Mouse (Mus musculus) embryonic facial prominence, embryonic 15.5 days (tissue): ENCODE data around the gene Zdhhc4. TPM values are rescaled to one million over a fixed set of nuclear protein-coding genes. Genes with fewer than 3 reads are reported as not detected.

Experiments
- ATAC-seq: fragments of 200-750 bp; cut with Nextera tagmentation; 2 replicates; pipeline ENCODE4 v1.8.0; 2017; ENCODE audit warnings: low read depth, moderate TSS enrichment; ENCODE audit not compliant: insufficient number of reproducible peaks, low FRiP score, low TSS enrichment
- H3K27ac ChIP-seq: fragments of 300-500 bp; sonication (generic); replicated peaks from 2 replicates; pipeline ENCODE4 v1.5.1; 2015; ENCODE audit warnings: mild to moderate bottlenecking, inconsistent platforms
- H3K27me3 ChIP-seq: fragments of 300-500 bp; sonication (generic); 2 replicates; pipeline ENCODE4 v1.6.1; 2015; ENCODE audit warnings: inconsistent platforms
- H3K36me3 ChIP-seq: fragments of 300-500 bp; sonication (generic); 2 replicates; pipeline ENCODE4 v1.6.1; 2015; ENCODE audit warnings: mild to moderate bottlenecking, inconsistent platforms
- H3K4me1 ChIP-seq: fragments of 300-500 bp; sonication (generic); 2 replicates; pipeline ENCODE4 v1.6.1; 2015; ENCODE audit warnings: inconsistent platforms
- H3K4me2 ChIP-seq: fragments of 300-500 bp; sonication (generic); replicated peaks from 2 replicates; pipeline ENCODE4 v1.6.1; 2015; ENCODE audit warnings: mild to moderate bottlenecking, inconsistent platforms
- H3K4me3 ChIP-seq: fragments of 300-500 bp; sonication (generic); replicated peaks from 2 replicates; pipeline ENCODE4 v1.5.1; 2015; ENCODE audit warnings: mild to moderate bottlenecking, inconsistent platforms
- H3K9ac ChIP-seq: fragments of 300-500 bp; sonication (generic); 2 replicates; pipeline ENCODE4 v1.6.1; 2015; ENCODE audit warnings: inconsistent platforms
- H3K9me3 ChIP-seq: fragments of 300-500 bp; sonication (generic); replicated peaks from 2 replicates; pipeline ENCODE4 v1.6.1; 2016; ENCODE audit warnings: inconsistent platforms
- WGBS: fragments of 180-500 bp; shearing (Covaris S2); methylation state at CpG from one replicate; pipeline ENCODE4 v1.1.7; 2015; 5-methylcytosine and 5-hydroxymethylcytosine counted together
- polyA plus RNA-seq: library from polyadenylated mRNA; unstranded; fragments of >200 nt; fragmentation: Nextera tagmentation; extraction: Ambion mirVana; gene quantifications from 2 replicates; pipeline ENCODE4 v1.2.1, GENCODE M21; 2015

Zdhhc4 gene
- polyA plus RNA-seq, 1 experiment from 2014 or later, result 77.8 TPM

DNA sequence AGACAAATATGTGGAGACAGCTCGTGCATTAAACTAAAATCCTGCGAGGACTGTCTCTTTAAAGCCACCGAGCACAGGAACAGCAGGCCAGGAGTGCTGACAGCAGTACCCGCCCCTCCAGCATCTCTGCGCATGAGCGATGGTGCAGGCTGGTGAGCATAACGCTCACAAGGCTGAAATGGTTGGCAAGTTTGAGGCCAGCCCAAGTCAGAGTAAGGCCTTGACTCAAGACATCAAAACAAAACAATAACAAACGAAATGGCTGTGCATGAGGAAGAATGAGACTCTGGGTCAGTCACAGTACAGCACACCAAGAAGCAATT lies 11.8 kb downstream of the Zdhhc4 start:
- no peak overlapping the region for H3K9ac ChIP-seq

DNA sequence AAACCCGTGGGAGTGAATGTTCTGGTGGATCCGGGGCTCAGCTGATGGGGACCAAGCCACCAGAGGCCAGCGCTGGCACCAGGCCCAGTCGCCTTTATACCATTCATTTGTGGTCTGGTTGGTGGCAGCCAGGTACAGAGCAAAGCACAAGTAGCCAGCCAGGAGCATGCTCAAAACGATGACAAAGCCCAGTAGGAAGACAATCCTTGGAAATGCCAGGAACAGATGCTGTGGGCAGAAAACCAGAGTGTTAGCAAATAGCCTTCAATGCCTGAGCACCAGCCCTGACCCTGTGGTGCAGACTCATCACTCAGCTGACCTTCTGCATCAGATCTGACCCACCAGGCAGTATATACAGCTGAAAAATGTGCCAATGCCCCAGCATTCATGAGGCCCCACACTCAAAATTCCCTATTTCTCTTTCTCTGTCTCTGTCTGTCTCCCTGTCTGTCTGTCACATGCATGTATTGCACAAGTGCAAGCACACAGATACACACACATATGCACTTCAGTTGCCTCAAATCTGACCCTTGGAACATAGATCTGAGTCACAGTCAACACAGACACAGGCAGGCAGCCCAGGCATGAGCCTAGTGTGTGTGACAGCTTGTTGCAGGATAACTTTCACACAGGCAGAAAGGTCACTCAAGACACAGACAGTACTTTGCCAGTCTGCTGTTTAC lies 12.3 kb downstream of the Zdhhc4 start:
- Histone ChIP-seq H3K4me2 (no peak overlapping the region), H3K27me3 (no peaks in the 10 kb centered on the region), H3K4me1 (peaks cover 16% of the 10 kb centered on the region), H3K27ac (no peak overlapping the region), H3K4me3 (no peak overlapping the region), H3K9me3 (no peaks in the 10 kb centered on the region), H3K9ac (no peak overlapping the region), H3K36me3 (peaks cover 66% of the 10 kb centered on the region)
- ATAC-seq, result no peak
- WGBS, result 88% methylated on average over 5 of the region's 5 CpGs

More for the DNA sequence above, 11.8 kb downstream of the Zdhhc4 start:
- ATAC-seq, result no peak
- H3K27ac ChIP-seq, result no peak overlapping the region
- H3K4me3 ChIP-seq, result no peak overlapping the region
- H3K4me1 ChIP-seq, result peaks cover 16% of the 10 kb centered on the region
- H3K9me3 ChIP-seq, result no peaks in the 10 kb centered on the region
- WGBS, result 86% methylated on average over 8 of the region's 8 CpGs
- peaks cover 67% of the 10 kb centered on the region for H3K36me3 ChIP-seq
- H3K27me3 ChIP-seq, result no peaks in the 10 kb centered on the region
- H3K4me2 ChIP-seq, result no peak overlapping the region

DNA sequence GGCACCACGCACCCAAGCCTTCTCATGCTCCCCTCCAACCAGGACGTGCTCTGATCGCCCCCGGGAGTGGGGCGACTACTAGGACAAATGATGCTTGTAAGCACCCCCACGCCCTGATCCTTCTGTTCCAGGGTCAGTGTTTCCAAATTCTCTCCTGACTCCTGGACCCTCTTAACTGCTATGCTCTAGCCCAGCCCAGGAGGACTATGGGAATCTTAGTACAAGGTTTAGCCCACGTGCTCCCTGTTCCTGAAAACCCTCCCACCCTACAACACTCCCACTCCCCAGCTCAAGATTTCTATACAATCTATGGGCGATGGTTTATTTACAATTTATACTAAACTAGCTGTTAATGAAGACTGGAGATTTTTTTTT lies 13.6 kb downstream of the Zdhhc4 start:
- ATAC-seq, result no peak
- peak overlapping the region; percentile 50 for H3K4me2 ChIP-seq
- H3K9me3 ChIP-seq, result no peaks in the 10 kb centered on the region
- H3K4me3 ChIP-seq, result peak overlapping the region; percentile 91
- no peak overlapping the region; the same call in 1 of the 2 replicates for H3K9ac ChIP-seq
- H3K36me3 ChIP-seq, result peaks cover 66% of the 10 kb centered on the region
- no peaks in the 10 kb centered on the region for H3K27me3 ChIP-seq
- WGBS, result 12% methylated on average over 8 of the region's 8 CpGs
- H3K4me1 ChIP-seq, result peaks cover 16% of the 10 kb centered on the region
- H3K27ac ChIP-seq, result no peak overlapping the region

DNA sequence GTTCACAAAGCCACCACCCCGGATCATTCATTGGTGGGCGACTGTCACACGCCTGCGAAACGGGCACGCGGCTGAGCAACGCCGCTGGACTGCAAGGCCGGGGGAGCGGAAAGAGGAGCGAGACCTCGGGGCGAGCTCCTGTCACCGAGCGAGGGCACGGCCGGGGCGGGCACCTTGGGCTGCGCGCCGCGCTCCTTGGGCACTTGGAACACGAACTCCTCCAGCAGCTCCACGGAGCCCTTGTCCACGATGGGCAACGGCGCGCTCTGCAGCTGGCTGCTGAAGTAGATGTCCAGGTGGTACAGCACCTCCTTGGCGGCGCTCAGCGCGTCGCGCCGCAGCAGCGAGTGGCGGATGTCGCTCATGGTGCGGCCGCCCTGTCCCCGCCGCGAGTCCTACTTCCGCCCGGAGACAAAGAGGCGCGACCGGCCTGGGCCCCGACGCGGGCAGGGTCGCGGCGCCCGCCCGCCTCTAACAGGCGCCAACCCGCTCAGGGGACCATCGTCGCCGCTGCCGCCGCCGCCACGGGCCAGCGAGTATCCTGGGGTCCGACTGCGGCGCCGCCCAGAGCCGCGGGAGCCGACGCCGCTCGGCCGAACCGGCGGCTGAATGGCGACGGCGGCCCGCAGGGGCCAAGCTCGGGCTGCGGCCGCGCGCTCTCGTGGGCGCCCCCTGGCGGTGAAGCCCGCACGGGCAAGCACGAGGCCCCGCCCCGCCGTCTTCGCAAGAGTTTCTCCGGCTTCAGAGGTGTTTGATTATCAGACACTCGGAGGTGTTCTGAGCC lies 14.1 kb downstream of the Zdhhc4 start, which contains the start of gene E130309D02Rik:
TSS of gene E130309D02Rik (minus strand) at position 631 of the 784 bp plus-strand sequence.
- Histone ChIP-seq H3K9me3 (no peaks in the 10 kb centered on the region), H3K36me3 (peaks cover 66% of the 10 kb centered on the region), H3K4me3 (peak within 1 kb of the TSS; percentile 91), H3K27ac (peak within 1 kb of the TSS; percentile 88), H3K9ac (peak within 1 kb of the TSS; percentile 83), H3K4me1 (peaks cover 16% of the 10 kb centered on the region), H3K4me2 (peak within 1 kb of the TSS; percentile 80), H3K27me3 (no peaks in the 10 kb centered on the region)
- 0% methylated on average over 87 of the region's 101 CpGs for WGBS
- peak; percentile 85 for ATAC-seq

GRCm38 (mm10) chr5:143314183-143314729 lies 14.8 kb downstream of the Zdhhc4 start:
- Histone ChIP-seq H3K4me1 (peaks cover 20% of the 10 kb centered on the region), H3K4me2 (peak overlapping the region; percentile 80), H3K27me3 (no peaks in the 10 kb centered on the region), H3K27ac (no peak overlapping the region; the same call in 1 of the 2 replicates), H3K4me3 (peak overlapping the region; percentile 91), H3K9ac (peak overlapping the region; percentile 83), H3K9me3 (no peaks in the 10 kb centered on the region), H3K36me3 (peaks cover 66% of the 10 kb centered on the region)
- no peak for ATAC-seq
- WGBS, result 2% methylated on average over 16 of the region's 16 CpGs

DNA sequence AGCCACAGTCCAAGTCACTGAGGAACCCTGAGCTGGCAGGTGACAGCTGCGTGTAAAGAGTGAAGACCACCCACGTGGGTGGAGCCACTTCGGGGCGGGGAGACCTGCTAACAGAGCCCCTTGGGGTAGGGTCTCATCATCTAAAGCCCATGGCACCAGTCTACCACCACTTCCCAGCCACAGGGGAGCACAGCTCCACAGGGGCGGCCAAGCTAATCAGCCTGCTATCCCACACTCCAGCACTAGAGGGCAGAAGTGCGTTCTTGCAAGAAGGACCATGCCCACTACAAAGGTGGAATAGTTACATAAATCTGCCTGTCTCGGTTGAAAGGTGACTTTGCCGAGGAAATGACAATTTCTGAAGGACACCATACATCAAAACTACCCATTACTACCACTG lies 17.2 kb downstream of the Zdhhc4 start:
- peaks cover 66% of the 10 kb centered on the region for H3K36me3 ChIP-seq
- no peak overlapping the region for H3K4me2 ChIP-seq
- ATAC-seq, result 0 out of 2 replicates have a peak, but pooled peaks have one; percentile 1
- WGBS, result 65% methylated on average over 8 of the region's 8 CpGs
- H3K4me1 ChIP-seq, result peaks cover 20% of the 10 kb centered on the region
- H3K27ac ChIP-seq, result no peak overlapping the region
- H3K27me3 ChIP-seq, result no peaks in the 10 kb centered on the region
- H3K9me3 ChIP-seq, result no peaks in the 10 kb centered on the region
- no peak overlapping the region for H3K9ac ChIP-seq
- H3K4me3 ChIP-seq, result no peak overlapping the region

- Histone ChIP-seq H3K27me3 (no peaks in the 10 kb centered on the region), H3K4me2 (no peak overlapping the region), H3K9ac (no peak overlapping the region), H3K4me1 (peaks cover 17% of the 10 kb centered on the region), H3K27ac (no peak overlapping the region), H3K9me3 (no peaks in the 10 kb centered on the region), H3K36me3 (peaks cover 74% of the 10 kb centered on the region), H3K4me3 (no peak overlapping the region)
- ATAC-seq, result no peak
- WGBS, result 91% methylated on average over 7 of the region's 7 CpGs
Observed at GRCm38 (mm10) chr5:143309916-143310315, 19.1 kb downstream of the Zdhhc4 start.

- Histone ChIP-seq H3K36me3 (peaks cover 82% of the 10 kb centered on the region), H3K9ac (no peak overlapping the region), H3K4me1 (peaks cover 12% of the 10 kb centered on the region), H3K27me3 (no peaks in the 10 kb centered on the region), H3K4me3 (no peak overlapping the region), H3K27ac (no peak overlapping the region), H3K9me3 (no peaks in the 10 kb centered on the region), H3K4me2 (no peak overlapping the region)
- ATAC-seq, result no peak
- WGBS, result 95% methylated on average over 5 of the region's 5 CpGs
Observed at GRCm38 (mm10) chr5:143308825-143309224, 20.2 kb downstream of the Zdhhc4 start.

GRCm38 (mm10) chr5:143304251-143304650 lies 24.8 kb downstream of the Zdhhc4 start:
- H3K4me1 ChIP-seq, result no peaks in the 10 kb centered on the region
- no peak overlapping the region for H3K4me3 ChIP-seq
- no peak overlapping the region for H3K9ac ChIP-seq
- ATAC-seq, result no peak
- H3K27ac ChIP-seq, result no peak overlapping the region
- peaks cover 95% of the 10 kb centered on the region for H3K36me3 ChIP-seq
- no peak overlapping the region for H3K4me2 ChIP-seq
- WGBS, result 93% methylated on average over 7 of the region's 7 CpGs
- no peaks in the 10 kb centered on the region for H3K27me3 ChIP-seq
- H3K9me3 ChIP-seq, result no peaks in the 10 kb centered on the region

DNA sequence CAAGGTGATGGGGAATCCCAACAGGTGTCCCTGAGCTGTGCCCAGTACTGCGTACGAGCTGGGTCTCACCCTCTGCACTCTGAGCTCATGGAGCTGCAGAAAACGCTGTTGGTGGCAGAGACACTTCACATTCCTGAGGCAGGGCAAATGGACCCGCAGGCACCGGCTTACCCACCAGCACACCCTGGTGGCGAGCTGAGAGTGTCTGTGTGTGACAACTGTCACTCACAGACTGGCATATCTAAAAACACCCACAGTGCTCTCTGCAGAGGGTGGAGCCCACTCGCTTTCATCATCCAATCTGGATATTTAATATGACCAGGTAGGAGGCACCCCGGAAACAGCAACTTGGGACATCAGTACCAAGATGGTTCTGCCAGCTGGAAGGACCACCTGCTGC lies 27.8 kb downstream of the Zdhhc4 start:
- H3K4me1 ChIP-seq, result no peaks in the 10 kb centered on the region
- H3K9me3 ChIP-seq, result no peaks in the 10 kb centered on the region
- H3K4me3 ChIP-seq, result no peak overlapping the region
- H3K27ac ChIP-seq, result no peak overlapping the region
- WGBS, result 81% methylated on average over 8 of the region's 8 CpGs
- H3K9ac ChIP-seq, result no peak overlapping the region
- H3K4me2 ChIP-seq, result no peak overlapping the region
- peaks cover 72% of the 10 kb centered on the region for H3K36me3 ChIP-seq
- H3K27me3 ChIP-seq, result no peaks in the 10 kb centered on the region
- no peak for ATAC-seq

DNA sequence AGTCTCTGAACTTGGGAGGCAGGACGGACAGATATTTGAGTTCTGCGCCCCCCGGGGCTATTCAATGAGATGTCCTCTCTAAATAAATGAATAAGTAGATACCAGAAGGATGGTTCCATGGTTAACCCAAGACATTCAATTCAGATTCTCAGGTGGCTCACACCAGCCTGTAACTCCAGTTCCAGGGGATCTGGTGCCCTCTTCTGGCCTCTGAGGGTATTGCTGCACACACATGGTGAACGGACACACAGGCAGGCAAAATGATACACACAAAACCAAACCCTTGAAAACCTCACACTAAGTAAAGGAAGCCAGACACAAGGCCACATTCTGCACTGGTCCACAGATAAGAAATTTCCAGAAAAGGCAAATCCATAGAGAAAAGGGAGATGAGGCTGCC lies 29.4 kb downstream of the Zdhhc4 start:
- Histone ChIP-seq H3K4me3 (no peak overlapping the region), H3K27me3 (no peaks in the 10 kb centered on the region), H3K27ac (no peak overlapping the region), H3K4me2 (no peak overlapping the region), H3K4me1 (no peaks in the 10 kb centered on the region), H3K9me3 (no peaks in the 10 kb centered on the region), H3K9ac (no peak overlapping the region), H3K36me3 (peaks cover 56% of the 10 kb centered on the region)
- WGBS, result 88% methylated on average over 4 of the region's 4 CpGs
- ATAC-seq, result no peak
